Mouse (Mus musculus) CH12.LX (cell line): ENCODE measurements around the gene Gm20388. TPM values are rescaled to one million over a fixed set of nuclear protein-coding genes. Genes with fewer than 3 reads are reported as not detected.

Experiments
- DNase-seq: peaks from one replicate; pipeline ENCODE4 v3.0.0-alpha.2; 2013; ENCODE audit errors: extremely low read depth
- H3K27ac ChIP-seq: 2 replicates; pipeline ENCODE4 v1.5.1; 2012; ENCODE audit warnings: low read depth, mild to moderate bottlenecking, control low read depth, moderate library complexity; ENCODE audit not compliant: insufficient read depth
- H3K27me3 ChIP-seq: replicated peaks from 2 replicates; pipeline ENCODE3; 2012; ENCODE audit warnings: inconsistent platforms
- H3K36me3 ChIP-seq, 2 experiments: replicated peaks in 1 of 2; 2 replicates each; pipeline versions ENCODE3 to v1.6.1; 2012; ENCODE audit warnings: inconsistent platforms in 1 of 2, low read length in 1 of 2, mild to moderate bottlenecking in 1 of 2, mixed read lengths in 1 of 2, moderate library complexity in 1 of 2; ENCODE audit not compliant: control insufficient read depth in 1 of 2, insufficient read depth in 1 of 2
- H3K4me1 ChIP-seq, 2 experiments: 2 replicates each; pipeline ENCODE4 v1.6.1; 2012; ENCODE audit warnings: inconsistent platforms in 1 of 2, moderate library complexity in 1 of 2; ENCODE audit not compliant: insufficient read depth in 2 of 2, control insufficient read depth in 1 of 2
- H3K4me2 ChIP-seq: 2 replicates; pipeline ENCODE4 v1.6.1; 2012; ENCODE audit warnings: low read depth, mild to moderate bottlenecking, control low read depth; ENCODE audit not compliant: poor library complexity, insufficient read depth, severe bottlenecking
- H3K4me3 ChIP-seq, 3 experiments: fragments of 150-350 bp in 1 of 3; sonication (generic) in 1 of 3; replicated peaks in 1 of 3; 2 replicates each; pipeline versions ENCODE3 to v1.5.1; 2011 to 2012; ENCODE audit warnings: low read depth in 2 of 3, low read length in 2 of 3, mild to moderate bottlenecking in 2 of 3, moderate library complexity in 2 of 3, control low read depth in 1 of 3, improper control_type of control experiment in 1 of 3, inconsistent platforms in 1 of 3, mixed read lengths in 1 of 3; ENCODE audit not compliant: poor library complexity in 1 of 3
- H3K79me2 ChIP-seq: replicated peaks from 2 replicates; pipeline ENCODE4 v1.6.1; 2012; ENCODE audit warnings: mild to moderate bottlenecking, moderate library complexity; ENCODE audit not compliant: control insufficient read depth, poor library complexity, insufficient read depth, severe bottlenecking; ENCODE audit errors: extremely low read depth
- H3K9ac ChIP-seq: 2 replicates; pipeline ENCODE4 v1.6.1; 2012; ENCODE audit warnings: low read depth, mild to moderate bottlenecking, control low read depth, moderate library complexity; ENCODE audit not compliant: insufficient read depth
- H3K9me3 ChIP-seq: replicated peaks from 2 replicates; pipeline ENCODE3; 2012; ENCODE audit warnings: low read length, inconsistent platforms, mixed read lengths
- BHLHE40 ChIP-seq: IDR thresholded peaks from 2 replicates; pipeline ENCODE4 v1.6.1; 2011; ENCODE audit warnings: mild to moderate bottlenecking, low read depth, low read length, improper control_type of control experiment
- CHD1 ChIP-seq: IDR thresholded peaks from 2 replicates; pipeline ENCODE4 v1.6.1; 2012; ENCODE audit warnings: low read depth, low read length, improper control_type of control experiment, inconsistent platforms
- CTCF ChIP-seq, 2 experiments: IDR thresholded peaks in 1 of 2; conservative IDR thresholded peaks in 1 of 2; 2 replicates each; pipeline ENCODE4 v1.5.1; 2011 to 2012; ENCODE audit warnings: low read depth in 2 of 2, low read length in 2 of 2, improper control_type of control experiment in 1 of 2, inconsistent platforms in 1 of 2, mild to moderate bottlenecking in 1 of 2, moderate library complexity in 1 of 2
- GABPA ChIP-seq: IDR thresholded peaks from 2 replicates; pipeline ENCODE4 v1.6.1; 2012; ENCODE audit warnings: low read depth, low read length, improper control_type of control experiment, inconsistent platforms; ENCODE audit not compliant: insufficient replicate concordance
- JUN ChIP-seq: IDR thresholded peaks from 2 replicates; pipeline ENCODE4 v1.6.1; 2011; ENCODE audit warnings: low read depth, mild to moderate bottlenecking, low read length, improper control_type of control experiment, moderate library complexity; ENCODE audit not compliant: insufficient read depth
- JUND ChIP-seq: conservative IDR thresholded peaks from 2 replicates; pipeline ENCODE4 v1.6.1; 2011; ENCODE audit warnings: low read depth, low read length, improper control_type of control experiment
- MAX ChIP-seq: IDR thresholded peaks from 2 replicates; pipeline ENCODE4 v1.6.1; 2011; ENCODE audit warnings: low read length, improper control_type of control experiment
- MEF2A ChIP-seq: IDR thresholded peaks from 2 replicates; pipeline ENCODE4 v1.6.1; 2014; ENCODE audit warnings: low read depth, mild to moderate bottlenecking, inconsistent platforms, low read length, improper control_type of control experiment, borderline replicate concordance
- RAD21 ChIP-seq: IDR thresholded peaks from 2 replicates; pipeline ENCODE4 v1.6.1; 2011; ENCODE audit warnings: low read depth, mild to moderate bottlenecking, low read length, improper control_type of control experiment, moderate library complexity
- TBP ChIP-seq: conservative IDR thresholded peaks from 2 replicates; pipeline ENCODE4 v1.6.1; 2011; ENCODE audit warnings: low read depth, low read length, improper control_type of control experiment
- TCF12 ChIP-seq: IDR thresholded peaks from 2 replicates; pipeline ENCODE4 v1.6.1; 2014; ENCODE audit warnings: low read depth, mild to moderate bottlenecking, inconsistent platforms, low read length, improper control_type of control experiment
- USF2 ChIP-seq: conservative IDR thresholded peaks from 2 replicates; pipeline ENCODE4 v1.6.1; 2011; ENCODE audit warnings: low read depth, low read length, improper control_type of control experiment
- ZC3H11A ChIP-seq: IDR thresholded peaks from 2 replicates; pipeline ENCODE4 v1.6.1; 2012; ENCODE audit warnings: low read depth, mild to moderate bottlenecking, inconsistent platforms, low read length, improper control_type of control experiment
- ZMIZ1 ChIP-seq: IDR thresholded peaks from 2 replicates; pipeline ENCODE4 v1.6.1; 2012; ENCODE audit warnings: low read depth, mild to moderate bottlenecking, inconsistent platforms, low read length, improper control_type of control experiment
- ZNF384 ChIP-seq: IDR thresholded peaks from 2 replicates; pipeline ENCODE4 v1.6.1; 2012; ENCODE audit warnings: low read depth, low read length, improper control_type of control experiment, inconsistent platforms
- dilution Hi-C: fragments of 300-500 bp; cut with MboI; formaldehyde crosslinking; loops from 2 replicates; pipeline ENCODE4 v1.14.3; 2020; ENCODE audit warnings: low sequenced_read_pairs; ENCODE audit not compliant: extremely low pct_unique_long_range_greater_than_20kb, extremely low pct_ligation_motif_present
- in situ Hi-C: fragments of 300-500 bp; cut with MboI; formaldehyde crosslinking; loops from 3 replicates; pipeline ENCODE4 v1.14.3; 2019; ENCODE audit warnings: low sequenced_read_pairs, low pct_ligation_motif_present, low pct_unique_long_range_greater_than_20kb, mixed read lengths
- polyA plus RNA-seq: library from polyadenylated mRNA; unstranded; fragments of >175 nt; gene quantifications from 2 replicates; pipeline ENCODE4 v1.2.1, GENCODE M21; 2012; ENCODE audit warnings: low read depth; ENCODE audit not compliant: insufficient read length
- total RNA-seq, 2 experiments: library from RNA; depleted of rRNA; stranded (reverse); fragments of 300-350 nt in 1 of 2; fragments of >200 nt in 1 of 2; gene quantifications; 2 replicates each; pipeline ENCODE4 v1.2.3; 2012 to 2014

Gene Gm20388
- total and polyA plus RNA-seq, 3 experiments, result 14.8 to 26.3 (median 22.2) TPM

DNA sequence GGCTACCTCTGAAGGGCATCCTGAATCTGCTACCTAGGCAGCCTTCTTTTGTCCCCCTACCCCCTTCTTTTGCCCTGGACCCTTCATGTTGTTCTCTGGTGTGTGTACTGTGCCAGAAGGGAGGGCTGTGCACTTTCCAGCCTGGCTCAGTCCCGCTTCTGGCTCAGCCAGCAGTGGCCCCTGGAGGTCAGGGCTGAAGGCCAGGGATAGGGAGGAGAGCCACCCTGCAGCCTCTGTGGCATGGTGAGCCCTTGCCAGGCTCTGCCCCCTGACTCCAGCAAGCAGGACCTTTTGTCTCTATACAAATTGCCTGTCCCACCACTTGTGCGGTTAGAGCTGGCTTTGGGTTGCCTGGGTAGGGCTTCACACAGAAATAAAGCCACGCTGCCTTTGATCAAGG, 403.0 kb downstream of the Gm20388 start (continued):
- TF ChIP-seq CHD1, result no peak
- no peak for TF ChIP-seq BHLHE40

DNA sequence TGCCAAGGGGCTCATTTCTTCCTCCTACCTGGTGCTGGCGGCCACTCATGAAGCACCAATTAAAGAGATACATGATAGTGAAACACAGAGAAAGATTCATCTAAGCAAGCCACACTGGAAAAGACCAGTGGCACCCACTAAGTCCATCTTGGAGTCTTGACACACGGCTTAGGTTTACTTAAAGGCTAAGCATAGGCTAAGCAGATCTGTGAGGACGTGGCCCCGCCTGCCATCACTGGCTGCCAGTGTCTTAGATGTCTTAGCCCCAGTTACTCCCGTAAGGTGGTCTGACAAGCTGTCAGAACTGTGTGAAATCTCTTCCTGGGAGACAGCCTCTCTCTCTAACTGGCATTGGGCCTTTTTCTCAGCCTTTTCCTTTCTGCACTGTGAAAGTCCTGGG, 404.3 kb downstream of the Gm20388 start:
- in situ Hi-C loops, result no loop called here
- dilution Hi-C loops, result no loop called here
- H3K79me2 ChIP-seq, result no peaks in the 10 kb centered on the region

DNA sequence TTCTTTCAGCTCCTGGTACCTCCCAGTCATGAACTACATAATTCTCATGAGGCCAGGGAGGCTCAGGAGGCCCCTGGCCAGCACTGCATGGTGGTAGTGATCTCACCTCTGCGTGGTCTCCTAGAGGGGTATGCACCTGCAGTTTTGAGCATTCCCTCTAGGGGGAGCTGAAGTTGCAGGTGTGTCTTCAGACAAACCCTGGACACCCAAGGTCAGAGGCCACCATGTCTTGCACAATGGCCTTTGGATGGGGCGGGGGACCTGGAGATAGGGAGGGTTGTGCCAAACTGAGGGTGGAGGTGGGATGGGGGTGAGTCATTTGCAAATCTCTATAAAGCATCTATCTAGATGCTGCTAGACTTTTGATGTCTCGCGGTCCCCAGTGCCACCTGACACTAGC, 405.0 kb downstream of the Gm20388 start:
- dilution Hi-C loops, result no loop called here
- H3K36me3 ChIP-seq, result no peaks in the 10 kb centered on the region
- no peaks in the 10 kb centered on the region for H3K79me2 ChIP-seq
- H3K27ac ChIP-seq, result no peak overlapping the region
- no peak overlapping the region for H3K9ac ChIP-seq
- no peaks in the 10 kb centered on the region for H3K9me3 ChIP-seq
- peaks cover 13% of the 10 kb centered on the region for H3K27me3 ChIP-seq
- H3K4me3 ChIP-seq, result no peak overlapping the region
- no peak overlapping the region for H3K4me2 ChIP-seq
- no peak for DNase-seq
- in situ Hi-C loops, result no loop called here
- peaks cover 10 to 16% of the 10 kb centered on the region in 2 experiments for H3K4me1 ChIP-seq
- TF ChIP-seq RAD21 (peak; percentile 10), MEF2A (no peak), CTCF (conservative IDR thresholded peaks at IDR 0.05 in 1 of 2, IDR thresholded peaks at IDR 0.05 in 1 of 2; ENCODE audit: low read depth in 2 of 2, low read length in 2 of 2) (peak; percentile 29 to 47; a peak in 2 of 4 replicates)

More for the DNA sequence above, 404.3 kb downstream of the Gm20388 start:
- H3K4me3 ChIP-seq, result no peak overlapping the region
- DNase-seq, result no peak
- no peak for TF ChIP-seq MAX
- no peak for TF ChIP-seq ZC3H11A
- TF ChIP-seq USF2, result no peak
- TF ChIP-seq TBP, result no peak
- no peak for TF ChIP-seq JUN
- TF ChIP-seq MEF2A, result no peak
- TF ChIP-seq TCF12, result no peak
- TF ChIP-seq ZMIZ1, result no peak
- TF ChIP-seq ZNF384, result no peak
- no peak for TF ChIP-seq JUND
- TF ChIP-seq GABPA, result no peak
- TF ChIP-seq, all 38 proteins: peak for 0
- Histone ChIP-seq H3K4me2 (no peak overlapping the region), H3K36me3 (no peaks in the 10 kb centered on the region), H3K9me3 (no peaks in the 10 kb centered on the region), H3K27me3 (peaks cover 15% of the 10 kb centered on the region), H3K9ac (no peak overlapping the region), H3K27ac (no peak overlapping the region), H3K4me1 (peaks cover 10 to 22% of the 10 kb centered on the region in 2 experiments)
